Mouse (Mus musculus): ENCODE results near the gene Ppip5k2. TPM values are rescaled to one million over a fixed set of nuclear protein-coding genes. Genes with fewer than 3 reads are reported as not detected.

Ppip5k2 gene
- total and polyA plus RNA-seq, 2 experiments from 2014 or later, result 30.8 to 39.3 TPM

DNA sequence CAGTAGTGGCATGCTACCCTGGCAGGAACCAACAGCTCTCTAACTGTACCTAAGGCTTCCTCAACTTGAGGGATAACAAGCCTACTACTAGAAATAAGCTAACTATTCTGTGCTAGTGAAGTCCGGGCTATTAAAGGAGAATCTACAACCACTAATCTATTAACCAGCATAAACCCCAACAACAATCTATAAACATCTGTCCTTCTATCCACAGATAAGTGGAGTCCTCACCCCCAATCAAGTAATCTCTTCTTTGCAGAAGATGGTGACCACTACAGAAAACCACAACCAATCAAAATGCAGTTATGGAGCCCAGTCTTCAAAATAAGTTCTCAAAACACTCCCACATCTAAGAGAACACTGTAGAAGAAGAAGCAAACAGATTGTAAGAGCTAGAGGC lies 27.1 kb downstream of the Ppip5k2 start:
- Histone ChIP-seq H3K9me3 (ENCODE audit: low read length) (no peaks in the 10 kb centered on the region), H3K9ac (replicated peaks; ENCODE audit: low read length) (no peak overlapping the region), H3K27ac (no peak overlapping the region), H3K36me3 (ENCODE audit: insufficient read depth, low read length) (peaks cover 34% of the 10 kb centered on the region), H3K4me2 (ENCODE audit: low read depth, low read length) (no peak overlapping the region), H3K4me3 (ENCODE audit: low read length) (no peak overlapping the region), H3K4me1 (ENCODE audit: insufficient read depth, low read length) (no peaks in the 10 kb centered on the region), H3K27me3 (ENCODE audit: insufficient read depth, low read length) (no peaks in the 10 kb centered on the region)
- no peak for TF ChIP-seq CTCF (IDR thresholded peaks at IDR 0.05; ENCODE audit: low read depth)
- WGBS, result 95% methylated on average over 1 of the region's 1 CpGs
- ATAC-seq, result no peak
- DNase-seq (ENCODE audit: low spot score), result no peak

GRCm38 (mm10) chr1:97729339-97729738 lies 40.9 kb downstream of the Ppip5k2 start:
- no peak for TF ChIP-seq CTCF (IDR thresholded peaks at IDR 0.05; ENCODE audit: low read depth)

DNA sequence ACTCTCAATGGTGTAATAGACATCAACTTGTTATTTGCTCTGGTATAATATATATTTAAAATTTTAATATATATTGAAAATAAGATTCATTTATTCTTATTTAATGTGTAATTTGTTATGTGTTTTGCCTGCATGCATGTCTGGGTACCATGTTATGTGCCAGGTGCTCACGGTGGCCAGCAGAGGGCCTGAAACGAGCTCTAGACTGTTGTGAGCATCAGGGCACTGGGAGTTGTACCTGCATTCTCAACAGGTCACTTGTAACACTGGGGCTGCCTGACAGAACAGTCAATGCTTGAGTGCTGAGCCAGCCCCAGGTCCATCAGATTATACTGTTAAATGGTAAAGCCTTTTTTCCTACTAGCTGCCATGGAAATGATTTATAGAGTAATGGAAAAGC lies 43.5 kb downstream of the Ppip5k2 start:
- ATAC-seq (no peak), DNase-seq (ENCODE audit: low spot score) (peak; percentile 35)
- peak; percentile 64 for TF ChIP-seq CTCF (IDR thresholded peaks at IDR 0.05; ENCODE audit: low read depth)
- 84% methylated on average over 2 of the region's 2 CpGs for WGBS
- no peak overlapping the region for H3K4me2 ChIP-seq (ENCODE audit: low read depth, low read length)
- H3K27me3 ChIP-seq (ENCODE audit: insufficient read depth, low read length), result no peaks in the 10 kb centered on the region
- peaks cover 15% of the 10 kb centered on the region for H3K36me3 ChIP-seq (ENCODE audit: insufficient read depth, low read length)
- H3K9me3 ChIP-seq (ENCODE audit: low read length), result no peaks in the 10 kb centered on the region
- no peaks in the 10 kb centered on the region for H3K4me1 ChIP-seq (ENCODE audit: insufficient read depth, low read length)
- H3K27ac ChIP-seq, result no peak overlapping the region
- H3K9ac ChIP-seq (replicated peaks; ENCODE audit: low read length), result no peak overlapping the region
- no peak overlapping the region for H3K4me3 ChIP-seq (ENCODE audit: low read length)

More at GRCm38 (mm10) chr1:97729339-97729738, 40.9 kb downstream of the Ppip5k2 start:
- H3K27ac ChIP-seq, result no peak overlapping the region
- no peak overlapping the region for H3K4me3 ChIP-seq (ENCODE audit: low read length)
- DNase-seq (ENCODE audit: low spot score) (no peak), ATAC-seq (no peak)
- H3K4me2 ChIP-seq (ENCODE audit: low read depth, low read length), result no peak overlapping the region
- no peak overlapping the region for H3K9ac ChIP-seq (replicated peaks; ENCODE audit: low read length)
- no peaks in the 10 kb centered on the region for H3K27me3 ChIP-seq (ENCODE audit: insufficient read depth, low read length)
- no peaks in the 10 kb centered on the region for H3K9me3 ChIP-seq (ENCODE audit: low read length)
- peaks cover 9% of the 10 kb centered on the region; the same call in 1 of the 2 replicates for H3K36me3 ChIP-seq (ENCODE audit: insufficient read depth, low read length)
- 71% methylated on average over 1 of the region's 1 CpGs for WGBS
- H3K4me1 ChIP-seq (ENCODE audit: insufficient read depth, low read length), result no peaks in the 10 kb centered on the region

- 93% methylated on average over 9 of the region's 9 CpGs for WGBS
Observed at GRCm38 (mm10) chr1:97718440-97718839, 51.8 kb downstream of the Ppip5k2 start.

GRCm38 (mm10) chr1:97714334-97714868 lies 55.8 kb downstream of the Ppip5k2 start:
- Histone ChIP-seq H3K4me2 (ENCODE audit: low read depth, low read length) (no peak overlapping the region), H3K9ac (replicated peaks; ENCODE audit: low read length) (no peak overlapping the region), H3K4me3 (ENCODE audit: low read length) (no peak overlapping the region), H3K4me1 (ENCODE audit: insufficient read depth, low read length) (no peaks in the 10 kb centered on the region), H3K27me3 (ENCODE audit: insufficient read depth, low read length) (no peaks in the 10 kb centered on the region), H3K27ac (no peak overlapping the region), H3K9me3 (ENCODE audit: low read length) (no peaks in the 10 kb centered on the region), H3K36me3 (ENCODE audit: insufficient read depth, low read length) (peaks cover 20% of the 10 kb centered on the region; the same call in 1 of the 2 replicates)
- ATAC-seq, result no peak
- 55% methylated on average over 11 of the region's 11 CpGs for WGBS
- TF ChIP-seq CTCF (IDR thresholded peaks at IDR 0.05; ENCODE audit: low read depth), result no peak
- DNase-seq (ENCODE audit: low spot score), result no peak

More at GRCm38 (mm10) chr1:97718440-97718839, 51.8 kb downstream of the Ppip5k2 start:
- no peaks in the 10 kb centered on the region for H3K4me1 ChIP-seq (ENCODE audit: insufficient read depth, low read length)
- no peak overlapping the region for H3K4me3 ChIP-seq (ENCODE audit: low read length)
- ATAC-seq, result no peak
- no peak for DNase-seq (ENCODE audit: low spot score)
- no peaks in the 10 kb centered on the region for H3K9me3 ChIP-seq (ENCODE audit: low read length)
- H3K9ac ChIP-seq (replicated peaks; ENCODE audit: low read length), result no peak overlapping the region
- TF ChIP-seq CTCF (IDR thresholded peaks at IDR 0.05; ENCODE audit: low read depth), result no peak
- no peaks in the 10 kb centered on the region for H3K27me3 ChIP-seq (ENCODE audit: insufficient read depth, low read length)
- peaks cover 26% of the 10 kb centered on the region for H3K36me3 ChIP-seq (ENCODE audit: insufficient read depth, low read length)
- H3K27ac ChIP-seq, result no peak overlapping the region
- H3K4me2 ChIP-seq (ENCODE audit: low read depth, low read length), result no peak overlapping the region

DNA sequence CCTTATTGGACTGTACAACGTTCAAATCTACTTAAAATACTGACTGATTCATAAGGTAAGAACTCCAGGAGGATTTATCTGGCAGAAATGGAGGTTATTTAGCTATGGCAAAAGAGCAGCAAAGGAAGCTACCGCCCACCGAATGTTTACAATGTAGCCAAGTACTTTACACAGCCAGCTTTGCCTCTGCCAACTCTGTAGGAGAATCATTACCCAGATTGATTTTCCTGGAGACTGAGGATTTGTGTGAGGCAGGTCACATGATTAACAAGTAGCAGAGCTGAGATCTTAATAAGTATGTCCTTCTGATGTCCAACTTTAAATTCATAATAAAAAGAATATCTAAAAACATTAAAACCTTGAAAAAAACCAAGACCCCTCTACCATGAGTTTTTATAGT lies 59.7 kb downstream of the Ppip5k2 start:
- no peak overlapping the region for H3K9ac ChIP-seq (replicated peaks; ENCODE audit: low read length)
- no peak overlapping the region for H3K27ac ChIP-seq
- no peaks in the 10 kb centered on the region for H3K27me3 ChIP-seq (ENCODE audit: insufficient read depth, low read length)
- H3K9me3 ChIP-seq (ENCODE audit: low read length), result no peaks in the 10 kb centered on the region
- peaks cover 9% of the 10 kb centered on the region; the same call in 1 of the 2 replicates for H3K36me3 ChIP-seq (ENCODE audit: insufficient read depth, low read length)
- WGBS, result 86% methylated on average over 3 of the region's 3 CpGs
- H3K4me3 ChIP-seq (ENCODE audit: low read length), result no peak overlapping the region
- TF ChIP-seq CTCF (IDR thresholded peaks at IDR 0.05; ENCODE audit: low read depth), result no peak
- ATAC-seq (no peak), DNase-seq (ENCODE audit: low spot score) (no peak)
- no peaks in the 10 kb centered on the region for H3K4me1 ChIP-seq (ENCODE audit: insufficient read depth, low read length)
- no peak overlapping the region for H3K4me2 ChIP-seq (ENCODE audit: low read depth, low read length)

- no peak for TF ChIP-seq CTCF (IDR thresholded peaks at IDR 0.05; ENCODE audit: low read depth)
- Histone ChIP-seq H3K27ac (no peak overlapping the region), H3K9me3 (ENCODE audit: low read length) (no peaks in the 10 kb centered on the region), H3K27me3 (ENCODE audit: insufficient read depth, low read length) (no peaks in the 10 kb centered on the region), H3K9ac (replicated peaks; ENCODE audit: low read length) (no peak overlapping the region), H3K36me3 (ENCODE audit: insufficient read depth, low read length) (peaks cover 3% of the 10 kb centered on the region; the same call in 1 of the 2 replicates), H3K4me2 (ENCODE audit: low read depth, low read length) (no peak overlapping the region), H3K4me3 (ENCODE audit: low read length) (no peak overlapping the region), H3K4me1 (ENCODE audit: insufficient read depth, low read length) (no peaks in the 10 kb centered on the region)
- no peak for DNase-seq (ENCODE audit: low spot score)
- ATAC-seq, result no peak
Observed at GRCm38 (mm10) chr1:97705389-97705788, 64.8 kb downstream of the Ppip5k2 start.
